Mouse (Mus musculus): Measurements from ENCODE around the gene 1700015G11Rik. TPM values are rescaled to one million over a fixed set of nuclear protein-coding genes. Genes with fewer than 3 reads are reported as not detected.

The 1700015G11Rik gene
- polyA plus RNA-seq, 1 experiment from 2014 or later: not detected

DNA sequence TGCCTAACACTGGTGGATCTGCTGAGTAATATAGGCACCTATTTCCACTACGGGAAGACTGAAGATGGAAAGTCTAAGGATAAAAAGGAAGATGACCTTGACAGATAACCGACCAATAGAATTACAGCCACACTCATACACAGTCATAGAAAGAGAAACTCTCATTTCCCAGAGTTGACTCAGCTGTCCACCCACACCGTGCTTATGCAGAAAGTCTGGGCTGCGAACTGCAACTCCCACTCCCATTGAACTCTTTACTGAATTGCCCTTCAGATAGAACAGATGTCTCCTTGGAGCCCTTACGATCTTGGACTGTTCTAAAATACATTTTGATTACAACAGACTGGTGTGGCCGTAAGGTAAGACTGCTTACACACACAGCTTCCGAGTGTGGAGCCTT, 50.8 kb downstream of the 1700015G11Rik start:
- no peak overlapping the region for H3K27ac ChIP-seq (replicated peaks)
- H3K4me2 ChIP-seq: no peak overlapping the region
- ATAC-seq (ENCODE audit: low read depth): no peak
- no peak overlapping the region for H3K4me3 ChIP-seq
- H3K4me1 ChIP-seq (replicated peaks): peaks cover 28% of the 10 kb centered on the region
- no peaks in the 10 kb centered on the region for H3K36me3 ChIP-seq
- H3K27me3 ChIP-seq: no peaks in the 10 kb centered on the region
- 89% methylated on average over 7 of the region's 7 CpGs for WGBS
- H3K9me3 ChIP-seq: no peaks in the 10 kb centered on the region
- no peak overlapping the region for H3K9ac ChIP-seq

- H3K4me1 ChIP-seq (replicated peaks): peaks cover 28% of the 10 kb centered on the region
- no peak overlapping the region for H3K9ac ChIP-seq
- no peak overlapping the region for H3K4me3 ChIP-seq
- peak overlapping the region; percentile 61 for H3K27ac ChIP-seq (replicated peaks)
- H3K36me3 ChIP-seq: no peaks in the 10 kb centered on the region
- WGBS: 51% methylated on average over 10 of the region's 10 CpGs
- no peaks in the 10 kb centered on the region for H3K9me3 ChIP-seq
- 0 out of 2 replicates have a peak, but pooled peaks have one; percentile 60 for ATAC-seq (ENCODE audit: low read depth)
- no peaks in the 10 kb centered on the region for H3K27me3 ChIP-seq
- no peak overlapping the region for H3K4me2 ChIP-seq
Measured at GRCm38 (mm10) chr7:51962219-51962952, 53.1 kb downstream of the 1700015G11Rik start.

Other genes with a start within 250 kb of the 1700015G11Rik start
- 19.8 and 28.1 TPM in 2 replicates for gene Gas2, start 153.7 kb downstream of the 1700015G11Rik start, polyA plus RNA-seq (2015; fragmentation: Nextera tagmentation; extraction: Ambion mirVana)
- 11.2 and 12.5 TPM in 2 replicates for gene Fancf, start 153.5 kb downstream of the 1700015G11Rik start, polyA plus RNA-seq (2015; fragmentation: Nextera tagmentation; extraction: Ambion mirVana)
- gene Svip, start 9.7 kb downstream of the 1700015G11Rik start, polyA plus RNA-seq (2015; fragmentation: Nextera tagmentation; extraction: Ambion mirVana): 26.5 and 26.6 TPM in 2 replicates